Mouse (Mus musculus) kidney, adult 11 months (tissue): ENCODE results near the gene Bdh1.
A peak's percentile ranks its signal among the peaks of the same experiment; 100 is the strongest.

Experiments used
- DNase-seq: peaks from one replicate; pipeline ENCODE4 v3.0.0; 2022

Bdh1 gene

GRCm38 (mm10) chr16:31506665-31507456 lies 84.8 kb downstream of the Bdh1 start:
- peak; percentile 60 for DNase-seq

- DNase-seq, result no peak
Measured at GRCm38 (mm10) chr16:31507457-31507755, 85.3 kb downstream of the Bdh1 start.

- peak; percentile 27 for DNase-seq
Measured at GRCm38 (mm10) chr16:31507794-31508526, 85.9 kb downstream of the Bdh1 start.
